Mouse (Mus musculus): ENCODE data around the gene Rln3. TPM values are rescaled to one million over a fixed set of nuclear protein-coding genes. Genes with fewer than 3 reads are reported as not detected.

The Rln3 gene
- polyA plus RNA-seq, 1 experiment from 2014 or later, result 0.22 TPM

DNA sequence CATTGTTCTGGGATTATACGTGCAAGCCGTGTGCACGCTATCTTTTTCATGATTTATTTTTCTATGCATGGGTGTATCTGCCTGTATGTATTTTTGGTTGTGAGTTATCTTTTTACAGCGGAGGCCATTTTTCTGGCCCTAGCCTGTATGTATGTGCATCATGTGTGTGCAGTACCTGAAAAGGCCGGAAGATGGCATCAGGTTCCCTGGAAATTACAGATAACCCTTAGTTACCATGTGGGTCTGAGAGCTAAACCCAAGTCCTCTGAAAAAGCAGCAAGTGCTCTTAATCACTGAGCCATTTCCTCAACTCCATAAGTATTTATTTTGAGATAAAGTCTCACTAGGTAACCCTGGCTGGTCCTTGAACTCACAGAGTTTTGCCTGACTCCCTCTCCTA, 8.4 kb upstream of the Rln3 start:
- no peak overlapping the region for H3K9ac ChIP-seq (ENCODE audit: low read length)
- no peaks in the 10 kb centered on the region for H3K4me1 ChIP-seq (ENCODE audit: control insufficient read depth, insufficient read depth, low read length)
- H3K4me2 ChIP-seq (ENCODE audit: low read depth, low read length), result no peak overlapping the region
- H3K36me3 ChIP-seq (ENCODE audit: control insufficient read depth, insufficient read depth, low read length), result no peaks in the 10 kb centered on the region
- no peak overlapping the region for H3K4me3 ChIP-seq (replicated peaks; ENCODE audit: low read length)
- no peak overlapping the region for H3K27ac ChIP-seq (ENCODE audit: low read length)
- ATAC-seq (ENCODE audit: insufficient read depth, low FRiP score), result no peak
- H3K9me3 ChIP-seq (replicated peaks; ENCODE audit: control insufficient read depth, low read length), result no peaks in the 10 kb centered on the region
- H3K27me3 ChIP-seq (ENCODE audit: control insufficient read depth, insufficient read depth, low read length), result no peaks in the 10 kb centered on the region
- 80% methylated on average over 5 of the region's 5 CpGs for WGBS

DNA sequence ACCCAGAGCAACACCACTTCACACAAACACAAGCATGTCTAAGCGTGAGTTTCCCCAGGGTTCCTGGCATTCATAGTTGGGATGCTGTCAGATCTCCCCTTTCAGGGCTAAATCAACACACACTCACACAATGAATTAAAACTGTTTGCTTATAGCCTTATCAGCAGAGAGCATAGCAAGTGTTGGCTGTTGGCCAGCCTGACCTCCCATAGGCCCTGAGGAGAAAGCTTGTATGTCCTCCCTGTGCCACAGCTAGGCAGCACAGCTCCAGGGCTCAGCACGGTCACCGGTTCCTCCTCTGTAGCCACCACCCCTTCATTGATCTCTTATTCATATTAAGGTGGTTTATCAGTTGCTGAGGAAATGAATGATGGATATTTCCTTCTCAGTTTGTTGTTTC, 7.9 kb upstream of the Rln3 start:
- Histone ChIP-seq H3K27ac (ENCODE audit: low read length) (no peak overlapping the region), H3K27me3 (ENCODE audit: control insufficient read depth, insufficient read depth, low read length) (no peaks in the 10 kb centered on the region), H3K36me3 (ENCODE audit: control insufficient read depth, insufficient read depth, low read length) (no peaks in the 10 kb centered on the region), H3K4me1 (ENCODE audit: control insufficient read depth, insufficient read depth, low read length) (no peaks in the 10 kb centered on the region), H3K9me3 (replicated peaks; ENCODE audit: control insufficient read depth, low read length) (no peaks in the 10 kb centered on the region), H3K4me3 (replicated peaks; ENCODE audit: low read length) (no peak overlapping the region), H3K4me2 (ENCODE audit: low read depth, low read length) (no peak overlapping the region), H3K9ac (ENCODE audit: low read length) (no peak overlapping the region)
- peak; percentile 91 for ATAC-seq (ENCODE audit: insufficient read depth, low FRiP score)
- 54% methylated on average over 3 of the region's 3 CpGs for WGBS

DNA sequence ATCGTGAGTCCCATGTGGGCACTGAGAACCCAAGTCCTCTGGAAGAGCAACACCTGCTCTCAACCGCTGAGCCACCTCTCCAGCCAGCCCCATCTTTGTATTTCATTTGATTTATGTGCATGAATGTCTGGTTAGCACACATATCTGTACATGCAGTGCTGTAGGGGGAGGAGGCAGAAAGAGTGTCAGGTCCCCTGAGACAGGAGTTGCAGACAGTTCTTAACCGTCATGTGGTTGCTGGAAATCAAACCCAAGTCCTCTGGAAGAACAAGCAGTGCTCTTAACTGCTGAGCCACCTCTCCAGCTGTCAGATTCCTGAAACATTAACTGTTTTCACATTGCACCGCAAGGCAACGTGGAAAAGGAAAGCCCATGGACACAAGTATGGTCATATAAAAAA, 3.4 kb upstream of the Rln3 start:
- ATAC-seq (ENCODE audit: insufficient read depth, low FRiP score), result no peak
- 69% methylated on average over 5 of the region's 5 CpGs for WGBS
- no peak overlapping the region for H3K4me2 ChIP-seq (ENCODE audit: low read depth, low read length)

DNA sequence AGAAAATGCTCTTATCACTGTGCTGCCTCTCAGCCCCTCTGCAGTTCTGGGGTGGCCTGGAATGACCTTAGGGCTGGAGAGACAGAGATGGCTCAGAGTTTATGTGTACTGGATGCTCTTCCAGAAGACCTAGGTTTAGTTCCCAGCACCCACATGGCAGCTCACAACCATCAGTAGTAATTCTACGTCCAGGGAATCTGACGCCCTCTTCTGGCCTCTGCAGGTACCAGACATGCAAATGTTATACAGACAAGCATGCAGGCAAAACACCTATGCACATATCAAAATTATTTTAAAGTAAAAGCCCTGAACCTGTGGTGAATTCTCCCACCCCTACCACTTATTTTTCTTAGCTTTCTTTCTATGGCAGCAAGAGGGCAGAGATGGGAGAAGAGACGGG, 1.7 kb upstream of the Rln3 start:
- no peak overlapping the region for H3K4me3 ChIP-seq (replicated peaks; ENCODE audit: low read length)
- H3K9ac ChIP-seq (ENCODE audit: low read length), result no peak overlapping the region
- H3K4me1 ChIP-seq (ENCODE audit: control insufficient read depth, insufficient read depth, low read length), result peaks cover 7% of the 10 kb centered on the region; the same call in 1 of the 2 replicates
- ATAC-seq (ENCODE audit: insufficient read depth, low FRiP score), result no peak
- no peak overlapping the region for H3K4me2 ChIP-seq (ENCODE audit: low read depth, low read length)
- peaks cover 32% of the 10 kb centered on the region for H3K27me3 ChIP-seq (ENCODE audit: control insufficient read depth, insufficient read depth, low read length)
- H3K27ac ChIP-seq (ENCODE audit: low read length), result no peak overlapping the region
- H3K9me3 ChIP-seq (replicated peaks; ENCODE audit: control insufficient read depth, low read length), result no peaks in the 10 kb centered on the region; the same call in 1 of the 2 replicates
- H3K36me3 ChIP-seq (ENCODE audit: control insufficient read depth, insufficient read depth, low read length), result no peaks in the 10 kb centered on the region
- 83% methylated on average over 3 of the region's 3 CpGs for WGBS

More for the DNA sequence above, 3.4 kb upstream of the Rln3 start:
- Histone ChIP-seq H3K9me3 (replicated peaks; ENCODE audit: control insufficient read depth, low read length) (no peaks in the 10 kb centered on the region; the same call in 1 of the 2 replicates), H3K4me1 (ENCODE audit: control insufficient read depth, insufficient read depth, low read length) (no peaks in the 10 kb centered on the region), H3K9ac (ENCODE audit: low read length) (no peak overlapping the region), H3K27me3 (ENCODE audit: control insufficient read depth, insufficient read depth, low read length) (peaks cover 21% of the 10 kb centered on the region), H3K4me3 (replicated peaks; ENCODE audit: low read length) (no peak overlapping the region), H3K36me3 (ENCODE audit: control insufficient read depth, insufficient read depth, low read length) (no peaks in the 10 kb centered on the region), H3K27ac (ENCODE audit: low read length) (no peak overlapping the region)

DNA sequence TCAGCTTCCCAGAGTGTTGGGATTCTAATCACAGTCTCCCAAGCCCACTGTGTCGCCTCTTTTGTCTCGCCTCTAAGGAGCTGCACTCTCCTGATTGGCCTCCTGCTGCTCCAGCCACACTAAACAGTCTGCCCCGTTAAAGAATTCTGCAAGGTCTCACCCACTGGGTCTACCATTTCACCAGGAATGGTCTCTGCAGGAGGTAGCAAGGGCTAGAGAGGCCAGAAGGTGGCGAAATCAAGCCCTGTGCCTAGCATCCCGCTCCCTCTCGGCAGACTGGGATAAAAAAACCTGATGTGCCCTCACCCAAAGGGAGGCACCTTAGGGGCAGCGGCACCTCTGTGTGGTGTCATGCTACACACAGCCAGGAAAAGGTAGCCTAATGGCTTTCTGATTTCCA, 697 bp downstream of the Rln3 start:
- H3K9ac ChIP-seq (ENCODE audit: low read length), result no peak overlapping the region
- no peak overlapping the region for H3K4me2 ChIP-seq (ENCODE audit: low read depth, low read length)
- H3K36me3 ChIP-seq (ENCODE audit: control insufficient read depth, insufficient read depth, low read length), result no peaks in the 10 kb centered on the region
- ATAC-seq (ENCODE audit: insufficient read depth, low FRiP score), result no peak
- H3K4me1 ChIP-seq (ENCODE audit: control insufficient read depth, insufficient read depth, low read length), result peaks cover 7% of the 10 kb centered on the region; the same call in 1 of the 2 replicates
- peaks cover 32% of the 10 kb centered on the region for H3K27me3 ChIP-seq (ENCODE audit: control insufficient read depth, insufficient read depth, low read length)
- 15% methylated on average over 7 of the region's 7 CpGs for WGBS
- no peak overlapping the region for H3K4me3 ChIP-seq (replicated peaks; ENCODE audit: low read length)
- H3K27ac ChIP-seq (ENCODE audit: low read length), result no peak overlapping the region
- H3K9me3 ChIP-seq (replicated peaks; ENCODE audit: control insufficient read depth, low read length), result no peaks in the 10 kb centered on the region; the same call in 1 of the 2 replicates

DNA sequence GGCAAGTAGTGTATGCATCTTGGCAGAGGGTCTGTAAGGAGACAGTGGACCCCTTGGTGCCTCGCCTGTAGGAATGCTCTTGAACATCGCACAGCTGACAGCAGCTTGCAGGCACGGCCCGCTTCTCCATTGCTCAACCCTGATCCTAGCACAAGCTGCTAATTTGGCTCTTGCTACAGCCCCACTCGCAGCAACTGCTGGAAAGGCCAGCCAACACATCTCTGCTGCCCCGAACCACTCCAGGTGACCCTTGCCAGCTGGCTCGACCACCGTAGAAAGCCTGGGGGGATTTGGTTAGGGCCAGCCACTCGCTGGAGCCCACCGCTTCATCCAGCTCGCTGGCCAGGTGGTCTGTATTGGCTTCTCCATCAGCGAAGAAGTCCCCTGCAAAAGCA, 1.9 kb downstream of the Rln3 start:
- no peak for ATAC-seq (ENCODE audit: insufficient read depth, low FRiP score)
- WGBS, result 35% methylated on average over 12 of the region's 12 CpGs
- H3K4me3 ChIP-seq (replicated peaks; ENCODE audit: low read length), result peak overlapping the region; percentile 39

DNA sequence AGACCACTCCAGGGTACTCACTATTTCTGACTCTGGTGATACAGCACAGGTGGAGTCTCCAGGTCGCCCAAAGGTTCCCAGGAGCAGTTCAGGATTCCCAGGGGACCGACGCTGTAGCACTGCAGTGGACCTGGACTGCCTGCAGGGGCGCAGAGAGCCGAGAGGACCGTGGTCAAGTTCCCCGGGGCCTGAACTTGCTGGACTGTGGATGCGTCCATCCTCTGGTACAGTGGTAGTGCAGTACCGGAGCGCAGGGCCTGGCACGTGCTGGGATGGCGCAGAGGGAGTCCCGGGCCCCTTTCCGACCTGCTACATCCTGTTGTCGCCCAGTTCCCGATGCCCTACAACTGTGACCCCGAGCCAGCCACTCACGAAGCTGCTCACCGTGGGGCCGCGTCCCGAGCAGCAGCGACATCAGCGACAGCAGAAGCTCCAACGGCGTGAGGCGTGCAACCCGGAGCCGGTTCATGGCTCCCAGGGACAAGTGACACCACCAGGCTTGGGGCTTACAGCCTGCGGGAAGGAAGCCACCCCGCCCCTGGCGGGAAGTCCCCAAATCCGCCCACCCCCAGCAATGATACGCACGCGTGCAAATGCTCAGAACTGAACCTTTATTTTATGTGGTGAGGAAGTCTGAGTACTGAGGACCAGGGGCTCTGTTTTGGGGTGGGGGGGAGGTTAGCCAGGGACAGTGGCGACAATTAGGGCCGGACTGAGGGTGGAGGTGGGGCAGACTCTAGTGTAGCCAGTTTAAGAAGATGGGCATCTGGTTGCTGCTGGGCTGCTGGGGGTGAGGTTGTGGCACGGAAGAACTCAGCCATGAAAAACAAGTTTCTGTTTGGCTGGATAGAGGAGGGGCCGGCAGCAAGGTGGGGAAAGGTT, 2.5 kb downstream of the Rln3 start, which contains the start of gene Il27ra:
Gene Il27ra, minus strand, starts transcription at position 524 of the 882 bp plus-strand sequence.
- H3K9me3 ChIP-seq (replicated peaks; ENCODE audit: control insufficient read depth, low read length), result no peaks in the 10 kb centered on the region; the same call in 1 of the 2 replicates
- H3K4me2 ChIP-seq (ENCODE audit: low read depth, low read length), result peak within 1 kb of the TSS; percentile 60
- H3K9ac ChIP-seq (ENCODE audit: low read length), result peak within 1 kb of the TSS; percentile 57
- peaks cover 32% of the 10 kb centered on the region for H3K27me3 ChIP-seq (ENCODE audit: control insufficient read depth, insufficient read depth, low read length)
- peak; percentile 80 for ATAC-seq (ENCODE audit: insufficient read depth, low FRiP score)
- peaks cover 7% of the 10 kb centered on the region; the same call in 1 of the 2 replicates for H3K4me1 ChIP-seq (ENCODE audit: control insufficient read depth, insufficient read depth, low read length)
- H3K36me3 ChIP-seq (ENCODE audit: control insufficient read depth, insufficient read depth, low read length), result no peaks in the 10 kb centered on the region
- no peak within 1 kb of the TSS for H3K27ac ChIP-seq (ENCODE audit: low read length)
- WGBS, result 4% methylated on average over 40 of the region's 40 CpGs
- peak within 1 kb of the TSS; percentile 39 for H3K4me3 ChIP-seq (replicated peaks; ENCODE audit: low read length)

More for the DNA sequence above, 1.9 kb downstream of the Rln3 start:
- Histone ChIP-seq H3K27me3 (ENCODE audit: control insufficient read depth, insufficient read depth, low read length) (peaks cover 32% of the 10 kb centered on the region), H3K27ac (ENCODE audit: low read length) (no peak overlapping the region), H3K4me1 (ENCODE audit: control insufficient read depth, insufficient read depth, low read length) (peaks cover 7% of the 10 kb centered on the region; the same call in 1 of the 2 replicates), H3K9me3 (replicated peaks; ENCODE audit: control insufficient read depth, low read length) (no peaks in the 10 kb centered on the region; the same call in 1 of the 2 replicates), H3K36me3 (ENCODE audit: control insufficient read depth, insufficient read depth, low read length) (no peaks in the 10 kb centered on the region), H3K9ac (ENCODE audit: low read length) (no peak overlapping the region), H3K4me2 (ENCODE audit: low read depth, low read length) (peak overlapping the region; percentile 60; the same call in 1 of the 2 replicates)

DNA sequence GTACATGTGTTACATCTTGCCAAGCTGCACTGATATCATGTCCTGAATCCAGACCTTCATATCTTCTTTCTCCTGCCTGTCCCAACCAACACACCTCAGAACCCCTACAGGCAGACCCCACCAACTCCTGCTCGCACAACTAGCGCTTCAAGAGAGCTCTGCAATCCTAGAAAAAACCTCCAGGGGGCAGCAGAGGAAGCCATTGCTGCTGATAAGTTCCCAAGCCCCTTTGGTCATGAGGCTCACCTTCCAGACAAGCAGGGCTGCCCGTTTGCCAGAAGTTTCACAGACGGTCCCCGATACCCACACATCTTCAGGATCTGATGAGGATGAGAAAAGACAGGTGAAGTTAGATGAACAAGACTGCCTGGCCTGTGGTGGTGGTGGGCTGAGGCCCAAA, 5.8 kb downstream of the Rln3 start:
- no peaks in the 10 kb centered on the region for H3K36me3 ChIP-seq (ENCODE audit: control insufficient read depth, insufficient read depth, low read length)
- no peak overlapping the region for H3K4me3 ChIP-seq (replicated peaks; ENCODE audit: low read length)
- no peak overlapping the region for H3K4me2 ChIP-seq (ENCODE audit: low read depth, low read length)
- peaks cover 19% of the 10 kb centered on the region for H3K27me3 ChIP-seq (ENCODE audit: control insufficient read depth, insufficient read depth, low read length)
- ATAC-seq (ENCODE audit: insufficient read depth, low FRiP score), result no peak
- no peak overlapping the region for H3K27ac ChIP-seq (ENCODE audit: low read length)
- no peaks in the 10 kb centered on the region for H3K9me3 ChIP-seq (replicated peaks; ENCODE audit: control insufficient read depth, low read length)
- H3K4me1 ChIP-seq (ENCODE audit: control insufficient read depth, insufficient read depth, low read length), result peaks cover 7% of the 10 kb centered on the region; the same call in 1 of the 2 replicates
- WGBS, result 4% methylated on average over 5 of the region's 5 CpGs
- H3K9ac ChIP-seq (ENCODE audit: low read length), result no peak overlapping the region

DNA sequence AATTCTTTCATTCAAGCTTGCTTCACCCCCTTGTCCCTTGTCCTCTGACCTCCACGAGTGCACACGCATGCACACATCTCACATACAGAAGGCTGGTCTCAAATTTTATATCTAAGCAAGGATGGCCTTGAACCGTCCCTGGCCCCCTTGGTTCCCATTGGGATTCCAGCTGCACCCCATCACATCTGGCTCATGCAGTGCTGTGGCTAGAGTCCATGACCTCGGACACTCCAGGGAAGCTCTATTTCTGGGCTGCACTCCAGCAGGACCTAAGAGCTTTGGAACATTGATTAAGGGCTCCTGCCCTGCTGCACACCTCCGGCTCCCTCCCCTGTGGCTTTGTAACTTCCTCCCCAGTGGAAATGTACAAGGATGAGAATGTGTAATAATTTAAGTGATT, 6.8 kb downstream of the Rln3 start:
- Histone ChIP-seq H3K27me3 (ENCODE audit: control insufficient read depth, insufficient read depth, low read length) (peaks cover 9% of the 10 kb centered on the region), H3K4me2 (ENCODE audit: low read depth, low read length) (no peak overlapping the region), H3K36me3 (ENCODE audit: control insufficient read depth, insufficient read depth, low read length) (no peaks in the 10 kb centered on the region), H3K9ac (ENCODE audit: low read length) (no peak overlapping the region), H3K27ac (ENCODE audit: low read length) (no peak overlapping the region), H3K9me3 (replicated peaks; ENCODE audit: control insufficient read depth, low read length) (no peaks in the 10 kb centered on the region), H3K4me3 (replicated peaks; ENCODE audit: low read length) (no peak overlapping the region), H3K4me1 (ENCODE audit: control insufficient read depth, insufficient read depth, low read length) (peaks cover 7% of the 10 kb centered on the region; the same call in 1 of the 2 replicates)
- 53% methylated on average over 5 of the region's 5 CpGs for WGBS
- no peak for ATAC-seq (ENCODE audit: insufficient read depth, low FRiP score)
